Mouse (Mus musculus) brain, embryonic 14.5 days (tissue): Measurements from ENCODE around the gene Sebox.

Experiments
- CTCF ChIP-seq: fragments of 200-500 bp; IDR thresholded peaks from 2 replicates; pipeline ENCODE4 v1.5.1; 2012; ENCODE audit warnings: inconsistent platforms, mild to moderate bottlenecking, moderate library complexity, borderline replicate concordance; ENCODE audit not compliant: insufficient read depth, insufficient read length; ENCODE audit errors: extremely low read depth
- POLR2A ChIP-seq: fragments of 200-500 bp; IDR thresholded peaks from 2 replicates; pipeline ENCODE4 v1.6.1; 2012; ENCODE audit warnings: mild to moderate bottlenecking, inconsistent platforms, borderline replicate concordance; ENCODE audit not compliant: poor library complexity, insufficient read depth, insufficient read length, severe bottlenecking; ENCODE audit errors: extremely low read depth

- TF ChIP-seq CTCF (peak; percentile 72; the same call in 1 of the 2 replicates), POLR2A (no peak)
These were observed 49.6 kb upstream of the Sebox start for GRCm38 (mm10) chr11:78453675-78454074.
